Mouse (Mus musculus) cerebellum, adult 9-11 months (tissue): ENCODE measurements around the gene Fam222b.
"Not testable (repeated sequence)": the region's sequence is repeated elsewhere in the genome, so short reads cannot be mapped to it uniquely, and the experiment has no call there.

Experiments
- DNase-seq: peaks from one replicate; pipeline ENCODE4 v3.0.0; 2022

The Fam222b gene

DNA sequence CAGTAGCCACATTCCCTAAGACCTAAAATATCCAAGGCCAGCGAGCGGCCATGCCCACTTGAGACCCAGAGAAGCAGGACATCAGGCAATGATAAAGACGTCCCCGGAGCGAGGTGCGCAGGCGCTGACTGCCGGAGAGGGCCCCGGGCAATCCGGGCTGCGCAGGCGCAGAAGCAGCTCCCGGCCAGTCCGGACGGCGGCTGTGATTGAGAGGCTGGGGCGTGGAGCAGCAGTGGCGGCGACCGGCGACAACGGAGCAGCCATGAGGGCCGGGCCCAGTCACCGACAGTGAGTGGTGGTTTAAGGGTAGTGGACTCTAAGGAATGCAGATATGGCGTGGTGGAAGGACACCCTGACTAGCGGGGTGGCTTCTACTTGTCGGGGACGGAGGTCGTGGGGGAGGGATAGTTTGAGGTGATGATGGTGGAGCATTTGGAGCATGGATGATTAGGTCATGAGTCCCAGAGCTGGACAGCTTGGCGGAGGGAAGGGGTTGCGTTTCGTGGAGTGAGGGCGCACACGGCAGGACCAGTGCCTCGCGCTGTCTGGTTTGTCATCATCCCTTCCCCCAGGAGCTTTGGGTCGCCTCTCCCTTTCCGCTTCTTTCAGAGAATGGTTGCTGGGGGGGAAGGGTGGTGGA lies at the start of gene Fam222b:
Fam222b (plus strand) TSS at position 157 of the 640 bp plus-strand sequence.
- DNase-seq, result peak; percentile 94

DNA sequence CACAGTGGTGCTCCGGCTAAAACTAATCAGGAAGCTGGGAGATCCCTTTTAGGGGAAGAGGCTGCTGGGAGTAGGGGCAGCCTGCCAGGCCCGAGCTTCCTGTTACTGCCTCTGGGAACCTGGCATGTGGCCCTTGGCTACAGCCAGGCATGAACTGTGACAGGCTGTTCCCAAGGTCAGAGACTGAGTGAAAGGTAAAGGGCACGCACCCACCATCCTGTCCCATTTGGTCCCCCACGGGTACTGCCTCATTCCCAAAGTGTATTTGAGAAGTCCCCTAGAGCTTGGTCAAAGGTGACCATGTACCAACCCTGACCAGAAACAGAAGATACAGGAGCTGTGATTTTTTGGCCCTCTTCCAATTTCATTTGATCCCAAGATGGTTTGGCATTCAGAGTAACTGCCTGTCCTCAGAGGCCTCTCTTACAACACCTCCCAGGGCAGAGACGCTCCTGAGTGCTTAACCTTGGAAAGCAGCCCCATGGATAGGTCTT lies 49.7 kb upstream of the Fam222b start:
- peak; percentile 93 for DNase-seq

DNA sequence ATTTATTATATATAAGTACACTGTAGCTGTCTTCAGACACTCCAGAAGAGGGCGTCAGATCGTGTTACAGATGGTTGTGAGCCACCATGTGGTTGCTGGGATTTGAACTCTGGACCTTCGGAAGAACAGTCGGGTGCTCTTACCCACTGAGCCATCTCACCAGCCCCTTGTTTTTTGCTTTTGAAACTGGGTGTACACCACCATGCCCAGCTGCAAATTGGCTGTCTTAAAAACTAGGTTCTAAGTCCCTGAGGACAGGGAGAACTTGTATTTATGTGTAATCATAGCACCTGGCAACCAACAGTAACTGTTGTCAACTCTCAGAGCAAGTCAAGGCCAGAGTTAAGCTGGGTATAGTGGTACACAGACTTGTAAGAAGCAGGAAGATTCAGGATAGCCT lies 45.8 kb upstream of the Fam222b start:
- DNase-seq, result not testable (repeated sequence)

DNA sequence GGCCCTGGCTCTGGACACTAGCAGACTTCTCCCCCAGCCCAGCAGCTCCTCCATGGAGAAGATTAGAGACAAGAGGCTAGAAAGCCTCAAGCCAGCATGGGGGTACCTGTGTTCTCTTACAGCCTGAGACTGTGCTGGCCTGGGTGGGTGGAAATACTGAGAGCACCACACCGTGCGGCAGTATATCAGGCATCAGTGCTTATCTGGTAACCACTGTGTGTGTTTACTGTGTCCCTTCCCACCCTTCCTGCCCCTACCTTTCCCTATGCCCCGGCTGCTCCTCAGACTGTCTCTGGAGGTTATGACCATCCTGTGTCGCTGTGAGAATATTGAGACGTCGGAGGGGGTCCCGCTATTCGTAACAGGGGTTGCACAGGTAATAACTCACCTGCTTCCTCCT lies 41.4 kb upstream of the Fam222b start:
- no peak for DNase-seq

DNA sequence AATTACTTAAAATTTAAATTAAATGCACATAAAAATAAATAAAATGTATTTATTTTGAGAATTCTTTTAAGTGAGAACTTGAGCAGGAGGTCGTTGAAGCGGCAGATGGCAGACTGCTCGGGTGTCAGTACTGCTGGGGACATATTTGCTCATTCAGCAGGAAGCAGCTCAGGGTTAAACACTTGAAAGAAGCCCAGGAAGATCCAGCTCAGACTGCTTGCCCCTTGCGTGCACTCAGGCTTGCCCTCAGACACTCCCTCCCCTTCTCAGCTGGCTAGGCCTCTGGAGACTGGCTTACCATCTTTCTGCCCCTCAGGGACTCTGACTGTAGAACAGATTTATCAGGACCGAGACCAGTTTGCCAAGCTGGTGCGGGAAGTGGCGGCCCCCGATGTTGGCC lies 37.5 kb upstream of the Fam222b start:
- DNase-seq, result no peak

DNA sequence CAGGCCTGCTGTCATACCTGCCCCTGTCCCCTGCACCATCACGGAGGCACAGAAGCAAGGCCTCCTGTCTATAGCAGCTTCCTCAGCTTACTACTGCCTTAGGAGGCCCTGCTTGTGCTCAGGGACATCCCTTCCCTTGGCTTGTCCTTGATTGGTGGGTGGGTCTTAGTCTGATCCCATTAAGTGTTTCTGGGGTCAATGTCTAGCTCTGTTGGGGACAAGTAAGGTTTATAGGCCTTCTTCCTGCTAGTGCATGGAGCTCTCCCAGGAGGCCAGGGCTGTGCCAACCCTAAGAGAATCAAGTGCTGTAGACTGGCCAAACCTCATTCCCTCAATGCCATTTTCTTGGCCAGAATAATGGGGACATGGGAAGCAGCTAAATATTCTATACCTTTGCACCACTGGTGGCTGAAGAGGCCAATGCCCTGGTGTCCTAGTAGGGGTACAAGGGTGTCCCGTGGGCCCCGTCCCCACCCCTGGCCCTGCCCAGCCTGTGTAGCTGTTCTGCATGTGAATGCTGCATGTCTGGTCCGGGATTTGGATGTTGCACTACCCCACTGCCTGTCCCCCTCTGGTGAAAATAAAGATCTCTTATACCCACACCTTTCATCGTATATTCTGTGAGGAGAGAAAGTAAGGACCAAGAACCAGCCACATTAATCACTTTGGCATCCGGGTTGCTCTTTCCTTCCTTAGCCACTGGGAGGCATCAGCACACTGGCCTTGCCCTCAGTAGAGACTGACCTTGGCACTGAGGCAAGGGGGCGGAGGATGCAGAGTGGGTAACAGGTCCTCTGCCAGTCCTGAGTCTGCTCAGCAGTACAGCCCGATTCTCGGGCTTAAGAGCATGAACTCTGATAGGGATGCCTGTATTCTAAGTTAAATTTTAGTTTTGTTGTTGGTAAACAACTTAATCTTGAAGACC lies 34.4 kb upstream of the Fam222b start:
- peak; percentile 57 for DNase-seq

DNA sequence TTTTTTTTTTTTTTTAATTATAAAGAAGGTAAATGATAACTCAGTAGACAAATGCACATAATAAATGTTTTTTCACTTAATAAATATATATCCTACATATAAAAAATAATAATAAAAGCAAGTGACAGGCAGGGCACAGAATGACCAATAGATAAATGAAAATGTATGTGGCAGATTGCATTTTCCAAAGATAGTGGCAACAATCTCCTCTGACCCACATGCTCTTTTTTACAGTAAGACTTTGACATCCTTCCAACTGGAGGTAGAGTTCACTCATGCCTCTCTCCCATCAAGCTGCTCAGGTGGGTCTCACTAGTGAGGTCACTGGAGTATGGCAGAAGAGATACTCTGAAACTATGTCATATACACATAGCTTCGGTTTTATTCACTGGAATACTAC lies 31.9 kb upstream of the Fam222b start:
- no peak for DNase-seq

DNA sequence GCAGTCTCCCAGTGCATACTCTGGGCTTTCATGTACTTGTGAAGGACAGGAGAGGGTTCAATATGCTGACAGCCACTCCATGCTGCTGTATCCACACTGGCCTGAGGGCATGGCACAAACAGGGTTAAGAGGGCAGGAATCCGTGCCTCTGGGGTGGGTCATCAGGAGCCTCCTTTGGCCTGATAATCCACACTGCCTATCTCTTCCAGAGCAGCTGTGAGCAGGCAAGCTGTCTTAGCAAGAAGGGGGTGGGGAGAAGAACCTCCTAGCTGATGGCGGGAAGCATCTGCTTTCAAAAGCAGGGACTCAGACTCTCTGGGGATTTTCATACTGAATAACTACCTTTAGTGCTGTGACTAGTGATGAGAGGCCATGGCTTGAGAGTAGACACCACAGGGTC lies 28.6 kb upstream of the Fam222b start:
- no peak for DNase-seq

DNA sequence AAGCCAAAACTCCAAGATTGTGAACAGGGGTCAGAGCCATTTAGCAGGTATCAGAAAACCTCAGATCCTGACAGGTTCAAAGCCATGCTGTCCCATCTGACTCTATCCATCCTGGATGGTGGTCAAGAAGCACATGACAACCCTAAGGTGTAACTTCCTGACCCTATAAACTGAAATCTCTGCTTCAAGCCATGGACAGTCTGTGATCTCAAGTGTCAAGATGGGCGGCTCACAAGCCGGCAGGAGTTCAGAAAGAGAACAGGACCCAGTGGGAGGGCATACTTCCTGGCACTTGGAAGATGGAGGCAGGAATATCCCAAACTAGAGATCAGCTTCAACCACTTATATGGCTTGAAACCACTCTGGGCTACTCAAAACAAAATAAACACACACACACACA lies 27.8 kb upstream of the Fam222b start:
- no peak for DNase-seq

DNA sequence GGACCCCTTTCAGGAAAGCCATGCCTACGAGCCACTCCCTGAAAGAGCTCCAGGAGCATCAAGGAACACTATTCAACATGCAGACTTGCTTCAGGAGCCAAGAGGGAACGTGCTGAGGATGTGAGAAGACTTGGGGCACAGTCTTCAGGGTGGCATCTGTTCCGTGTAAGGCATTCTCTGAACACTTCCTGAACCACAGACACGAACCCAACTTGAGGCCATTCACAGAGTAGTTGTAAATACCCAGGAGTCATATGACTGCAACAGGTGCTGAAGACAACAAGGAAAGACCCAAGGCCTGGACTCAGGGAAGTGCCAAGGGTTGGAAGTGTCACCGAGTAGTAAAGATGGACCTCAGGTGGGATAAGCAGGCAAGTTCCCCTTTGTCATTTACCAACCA lies 26.9 kb upstream of the Fam222b start:
- DNase-seq, result no peak

DNA sequence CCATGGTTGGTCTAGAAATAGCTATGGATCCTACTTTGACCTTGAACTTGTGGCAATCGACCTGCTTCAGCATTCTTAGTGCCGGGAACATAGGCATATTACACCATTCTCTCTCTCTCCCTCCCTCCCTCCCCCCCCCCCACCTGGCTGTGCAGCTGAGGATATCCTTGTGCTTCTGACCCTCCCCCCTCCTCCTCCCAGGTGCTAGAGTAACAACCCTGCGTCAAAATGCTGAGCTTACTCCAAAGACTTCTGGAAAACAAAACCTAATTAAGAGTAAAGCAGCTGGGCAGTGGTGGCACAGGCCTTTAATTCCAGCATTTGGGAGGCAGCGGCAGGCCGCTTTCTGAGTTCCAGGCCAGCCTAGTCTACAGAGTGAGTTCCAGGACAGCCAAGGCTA lies 25.3 kb upstream of the Fam222b start:
- no peak for DNase-seq

DNA sequence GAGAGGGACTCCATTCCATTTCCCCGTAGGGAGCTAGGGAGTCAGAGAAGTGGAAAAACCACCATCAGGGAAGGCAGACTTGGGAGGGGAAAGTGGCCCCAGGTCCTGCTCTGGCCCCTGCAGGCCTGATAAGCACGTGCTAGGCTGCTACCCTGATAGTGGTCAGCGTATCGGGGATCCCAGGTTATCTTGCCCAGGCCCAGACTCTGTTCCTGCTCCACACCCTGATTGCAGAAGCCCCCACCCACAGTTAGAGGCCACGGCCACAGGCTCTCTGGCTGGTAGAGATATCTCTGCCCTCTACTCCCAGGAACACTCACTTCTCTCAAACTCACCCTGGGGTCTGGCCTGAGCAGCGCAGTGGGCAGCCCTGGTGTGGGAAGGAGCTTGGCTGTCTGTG lies 24.8 kb upstream of the Fam222b start:
- no peak for DNase-seq

DNA sequence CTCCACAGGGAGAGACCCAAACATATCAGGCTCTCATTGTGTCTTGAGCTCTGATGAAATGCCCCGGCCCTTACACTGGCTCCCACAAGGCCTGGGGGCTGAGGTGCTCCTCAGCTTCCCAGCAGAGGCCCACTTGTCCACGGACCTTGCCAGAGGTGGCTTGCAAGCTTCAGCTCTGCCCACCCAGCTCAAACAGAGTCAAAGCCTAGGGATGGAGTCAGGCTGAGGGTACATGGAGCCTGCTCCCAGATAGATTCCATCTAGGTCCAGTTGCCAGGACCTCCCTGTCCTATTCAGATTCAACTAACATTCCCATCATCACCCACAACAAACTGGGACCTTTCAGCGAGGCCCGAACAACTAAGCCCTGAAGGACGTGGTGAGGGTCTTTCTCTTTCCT lies 22.5 kb upstream of the Fam222b start:
- no peak for DNase-seq

DNA sequence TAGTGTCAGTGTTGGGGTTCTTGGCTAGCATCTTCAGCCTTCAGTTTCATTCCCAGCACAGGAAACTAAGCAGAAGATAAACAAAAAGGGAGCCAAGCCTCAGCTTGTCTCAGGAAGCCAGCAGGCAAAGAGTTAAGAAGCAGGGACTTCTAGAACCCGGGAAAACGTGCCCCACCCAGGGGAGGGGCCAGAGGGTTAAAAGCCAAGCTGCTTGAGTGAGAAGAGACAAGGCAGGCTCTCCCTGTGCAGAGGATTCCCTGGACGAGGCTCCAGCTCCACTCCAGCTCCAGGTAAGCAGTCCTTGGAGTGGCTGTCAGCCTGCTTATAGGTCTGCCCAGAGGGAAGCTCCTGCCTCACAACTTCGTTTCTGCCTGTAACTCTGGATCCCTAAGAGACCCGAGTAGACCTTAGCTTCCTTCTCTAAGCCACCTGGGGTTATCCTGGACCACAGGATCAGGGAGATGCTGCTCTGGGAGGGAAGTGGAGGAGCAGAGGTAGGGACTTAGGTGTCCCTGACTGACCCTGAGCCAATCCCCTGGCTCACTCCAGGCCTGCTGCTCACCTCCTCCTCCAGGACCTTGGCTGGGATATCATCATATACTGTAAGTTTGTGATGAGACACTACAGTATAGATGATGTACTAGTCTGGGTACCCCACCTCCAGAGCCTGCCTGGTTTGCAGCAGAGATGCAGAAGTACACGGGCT lies 21.9 kb upstream of the Fam222b start:
- no peak for DNase-seq

DNA sequence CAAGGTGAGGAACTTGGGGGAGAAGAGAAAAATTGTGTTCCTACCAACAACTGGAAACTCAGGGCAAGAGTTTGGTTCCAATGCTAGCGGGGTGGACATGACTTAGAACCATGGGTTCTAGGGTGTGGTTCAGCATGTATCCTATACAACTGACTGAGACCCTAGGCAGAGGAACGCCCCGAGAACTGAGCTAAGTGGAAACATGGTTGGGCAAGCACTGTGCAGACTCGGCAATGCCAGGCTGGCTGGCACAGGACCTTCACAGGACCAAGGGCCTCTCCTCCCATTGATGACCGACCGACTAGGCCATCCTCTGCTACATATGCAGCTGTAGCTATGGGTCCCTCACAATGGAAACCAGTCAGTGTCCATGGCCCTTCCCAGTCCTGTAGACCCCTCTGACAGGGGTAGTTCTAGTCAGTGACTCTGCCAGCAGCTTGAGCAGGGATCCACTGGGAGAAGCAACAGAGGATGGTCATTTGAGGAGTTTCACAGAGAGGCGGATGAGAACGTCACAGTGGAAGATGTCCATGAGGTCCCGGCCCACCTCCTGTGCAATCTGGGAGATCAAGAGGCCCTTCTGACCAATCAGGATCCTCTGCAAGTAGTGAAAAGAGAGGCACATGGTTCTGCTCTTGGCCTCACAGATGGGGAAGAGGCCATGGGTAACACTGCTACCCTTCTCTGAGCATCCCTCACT lies 20.7 kb upstream of the Fam222b start:
- no peak for DNase-seq

DNA sequence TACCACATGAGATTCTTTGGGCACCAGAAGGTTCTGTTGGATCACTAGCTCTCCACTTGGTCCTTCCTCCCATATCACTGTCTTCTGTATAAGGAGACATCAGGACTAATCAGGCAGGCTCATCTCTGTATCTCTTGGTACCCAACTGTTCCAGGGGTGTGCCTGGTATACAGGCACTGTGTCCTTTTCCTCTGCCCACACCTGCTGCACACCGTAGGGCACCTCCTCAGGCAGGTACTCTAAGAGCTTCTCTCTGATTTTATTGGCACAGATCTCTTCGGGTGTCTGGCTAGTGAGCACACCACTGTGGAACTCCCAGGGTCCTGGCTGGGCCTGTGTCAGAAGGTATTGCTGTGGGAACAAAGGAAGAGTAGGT lies 20.2 kb upstream of the Fam222b start:
- DNase-seq, result no peak

DNA sequence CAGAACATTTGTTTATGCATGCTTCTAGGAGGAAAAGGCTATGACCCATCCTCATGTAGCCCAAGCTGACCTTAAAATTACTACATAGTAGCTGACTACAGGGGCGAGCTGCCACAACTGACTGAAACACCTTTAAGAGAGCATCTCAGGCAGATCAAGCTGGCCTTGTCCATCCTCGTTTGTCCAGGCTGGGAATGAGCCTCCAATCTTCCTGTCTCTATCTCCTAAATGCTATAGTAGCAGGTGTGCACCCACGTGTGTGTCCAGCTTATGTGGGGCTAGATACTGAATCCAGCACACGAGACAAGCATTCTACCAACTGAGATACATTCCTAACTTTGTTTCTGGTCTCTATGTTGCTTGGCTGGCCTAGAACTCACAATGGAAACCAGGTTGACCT lies 19.8 kb upstream of the Fam222b start:
- no peak for DNase-seq

DNA sequence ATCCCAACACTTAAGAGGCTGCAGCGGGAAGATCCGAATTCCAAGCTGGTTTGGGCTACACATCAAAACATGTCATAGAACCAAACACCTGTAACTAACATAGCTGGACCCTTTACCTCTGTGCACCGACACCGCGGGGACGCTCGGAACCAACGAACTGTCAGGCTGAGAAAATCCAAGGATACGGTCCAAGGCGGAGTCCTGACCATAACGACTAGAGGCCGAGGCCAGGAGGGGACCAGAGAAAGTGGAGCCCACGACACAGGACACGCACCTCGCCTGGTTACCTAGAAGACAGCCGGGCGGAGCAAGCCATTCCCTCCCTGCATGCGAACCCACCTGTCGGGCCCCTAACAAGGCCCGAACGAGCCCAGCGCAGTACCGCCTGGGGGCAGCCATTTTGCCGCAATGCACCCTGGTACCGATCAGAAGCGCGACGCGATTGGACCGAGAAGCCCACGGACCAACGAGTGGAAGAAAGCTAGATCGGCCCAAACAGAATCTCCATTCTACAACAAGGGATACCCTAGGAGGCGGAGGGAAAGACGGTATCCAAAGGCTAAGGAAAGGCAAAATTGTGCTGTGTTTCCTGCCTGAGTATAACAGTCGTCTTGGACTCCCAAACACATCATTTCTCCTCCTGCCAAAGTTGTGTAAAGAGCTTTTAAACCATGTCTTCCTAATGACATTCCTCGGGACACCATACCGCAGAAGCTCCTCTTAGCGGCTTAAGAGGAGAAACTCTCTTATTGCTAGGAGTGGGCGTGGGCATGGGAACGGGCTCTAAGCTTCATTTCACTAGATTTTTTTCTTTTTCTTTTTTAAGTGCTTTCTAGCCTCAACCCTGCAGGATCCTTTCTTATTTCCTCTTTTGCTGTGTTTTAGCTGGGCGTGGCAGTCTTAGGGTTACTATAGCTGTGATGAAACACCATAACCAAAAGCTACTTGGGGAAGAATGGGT lies 14.2 kb upstream of the Fam222b start, which contains the start of gene Eral1:
Eral1 (minus strand) TSS at position 423 of the 961 bp plus-strand sequence.
- DNase-seq, result peak; percentile 81

DNA sequence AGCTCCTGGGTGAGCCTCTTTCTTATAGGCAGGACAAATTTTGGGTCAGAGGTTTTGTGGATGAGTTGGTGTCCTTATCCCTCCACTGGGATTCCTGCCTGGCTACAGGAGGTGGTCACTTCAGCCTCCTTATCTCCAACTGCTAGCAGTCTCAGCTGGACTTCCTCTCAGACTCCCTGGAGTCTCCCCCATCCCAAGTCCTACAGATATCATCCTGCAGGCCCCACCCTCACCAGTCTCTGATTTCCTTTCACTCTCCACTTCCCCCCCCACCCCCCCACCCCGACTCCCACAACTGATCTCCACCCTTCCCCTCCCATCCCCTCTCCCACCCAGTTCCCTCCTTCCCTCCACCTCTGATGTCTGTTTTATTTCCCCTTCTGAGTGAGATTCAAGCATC lies 10.9 kb upstream of the Fam222b start:
- no peak for DNase-seq

DNA sequence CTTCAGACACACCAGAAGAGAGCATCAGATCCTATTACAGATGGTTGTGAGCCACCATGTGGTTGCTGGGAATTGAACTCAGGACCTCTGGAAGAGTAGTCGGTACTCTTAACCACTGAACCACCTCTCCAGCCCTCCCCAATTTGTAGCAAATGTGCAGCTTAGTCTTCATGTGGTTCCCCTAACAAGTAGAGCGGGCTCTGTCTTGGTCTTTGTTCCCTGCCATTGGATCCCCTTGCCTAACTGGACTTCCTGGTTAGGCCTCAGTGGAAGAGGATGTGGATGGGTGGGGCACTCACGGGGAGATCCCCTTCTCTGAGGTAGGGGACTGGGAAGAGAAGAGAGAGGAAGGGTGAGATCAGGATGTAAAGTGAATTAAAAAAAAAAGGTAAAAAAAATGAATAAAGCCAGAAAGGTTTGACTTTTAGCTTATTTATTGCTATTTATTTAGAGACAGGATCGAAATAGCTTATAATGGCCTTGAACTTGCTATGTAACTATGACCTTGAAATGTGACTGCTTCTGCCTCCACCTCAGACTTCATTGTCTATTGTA lies 7.5 kb upstream of the Fam222b start:
- DNase-seq, result no peak

DNA sequence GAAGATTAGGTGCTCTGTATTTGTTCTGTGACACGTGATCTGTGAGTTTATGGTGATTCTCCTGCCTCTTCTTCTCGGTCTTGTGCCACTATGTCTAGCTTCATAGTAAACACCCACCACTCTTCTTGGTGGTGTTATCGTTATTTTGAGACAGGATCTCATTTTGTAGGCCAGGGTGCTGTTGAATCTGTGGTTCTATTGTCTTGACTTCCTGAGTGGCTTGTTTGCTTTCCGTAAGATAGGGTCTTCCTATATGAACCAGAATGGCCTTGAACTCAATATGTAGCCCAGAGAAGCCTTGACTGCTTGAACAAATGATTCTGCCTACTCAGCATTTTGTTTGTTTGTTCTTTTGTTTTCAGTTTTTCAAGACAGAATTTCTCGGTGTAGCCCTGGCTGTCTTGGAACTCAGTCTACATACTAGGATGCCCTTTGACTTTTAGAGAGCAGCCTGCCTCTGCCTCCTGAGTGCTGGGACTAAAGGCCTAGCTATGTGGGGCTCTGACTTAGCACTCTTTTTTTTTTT lies 6.6 kb upstream of the Fam222b start:
- DNase-seq, result no peak
